Mouse (Mus musculus): Measurements from ENCODE around the gene Apmap.

Apmap gene

GRCm38 (mm10) chr2:150608087-150608799 lies at the start of gene Apmap:
TSS of gene Apmap (minus strand) at chr2:150608567.
- DNase-seq (ENCODE audit: low read depth, low spot score), result peak; percentile 93

GRCm38 (mm10) chr2:150656975-150657768 lies 48.8 kb upstream of the Apmap start:
- DNase-seq (ENCODE audit: low read depth, low spot score), result no peak

GRCm38 (mm10) chr2:150656112-150656511 lies 47.7 kb upstream of the Apmap start:
- no peak for DNase-seq (ENCODE audit: low read depth, low spot score)

- no peak for DNase-seq (ENCODE audit: low read depth, low spot score)
These were observed 46.9 kb upstream of the Apmap start for GRCm38 (mm10) chr2:150655290-150655689.

DNA sequence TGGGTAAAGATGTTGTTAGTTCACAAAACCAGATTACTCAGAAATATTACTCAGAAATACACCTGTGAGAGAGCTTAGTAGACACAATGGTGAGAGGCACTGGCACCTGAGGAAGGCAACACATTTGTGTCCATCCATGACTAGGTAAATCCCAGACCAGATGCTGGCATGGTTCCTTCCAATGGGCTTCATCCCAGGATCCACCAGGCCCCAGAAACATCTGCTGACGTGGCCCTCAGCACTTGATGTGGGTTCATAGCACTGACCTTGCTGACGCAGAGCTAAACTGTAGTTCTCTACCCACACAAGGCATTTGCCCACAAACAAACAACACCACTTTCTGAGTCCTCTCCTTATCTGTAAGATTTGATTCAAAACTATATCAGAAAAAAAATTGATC lies 46.4 kb upstream of the Apmap start:
- DNase-seq (ENCODE audit: low read depth, low spot score), result no peak

DNA sequence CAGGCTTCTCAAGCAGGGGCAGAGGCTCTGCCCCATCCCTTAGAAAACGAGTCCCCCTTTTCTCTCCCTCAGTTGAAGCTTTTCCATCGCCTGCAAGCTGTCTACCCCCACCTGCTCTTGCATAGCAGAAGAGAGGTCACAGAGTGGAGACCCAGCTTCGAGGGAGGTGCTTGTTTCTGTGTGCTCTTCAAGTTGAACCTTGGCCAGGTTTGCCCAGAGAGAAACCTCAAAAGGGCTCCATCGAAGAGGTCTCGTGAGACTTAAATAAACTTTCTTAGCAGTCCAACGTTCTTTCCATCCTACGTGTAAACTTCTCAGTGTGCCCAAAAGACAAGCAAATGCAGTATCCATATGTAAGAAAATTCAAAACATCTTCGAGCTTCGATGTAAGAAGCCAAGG lies 43.0 kb upstream of the Apmap start:
- no peak for DNase-seq (ENCODE audit: low read depth, low spot score)

- DNase-seq (ENCODE audit: low read depth, low spot score), result no peak
These were observed 42.2 kb upstream of the Apmap start for GRCm38 (mm10) chr2:150650511-150651074.

DNA sequence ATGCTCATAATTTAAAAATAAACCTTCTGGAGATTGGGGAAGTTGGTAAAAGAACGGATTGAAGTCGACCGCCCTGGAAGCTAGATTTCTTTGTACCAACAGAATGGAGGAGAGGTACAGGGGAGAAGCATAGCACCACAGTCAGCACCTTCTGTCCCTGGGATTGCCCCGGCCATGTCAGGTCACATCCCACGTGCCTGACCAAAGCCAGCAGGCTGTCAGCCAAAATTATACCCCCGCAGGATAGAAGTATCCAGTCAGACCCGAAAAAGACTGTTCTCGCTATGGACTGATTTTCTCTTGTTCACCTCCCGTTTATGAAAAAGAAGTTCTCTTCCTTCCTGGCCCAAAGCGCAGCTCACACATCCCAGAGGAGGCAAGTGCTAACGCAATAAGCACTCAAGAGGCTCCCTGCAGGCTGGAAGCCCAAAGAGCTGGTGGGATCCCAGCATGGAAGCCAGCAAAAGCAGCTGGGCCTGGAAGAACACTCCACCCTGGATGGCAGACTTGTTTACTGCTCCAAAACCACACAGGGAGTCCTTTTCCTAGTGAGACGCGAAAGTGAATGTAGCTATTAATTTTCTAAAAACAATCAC lies 40.0 kb upstream of the Apmap start:
- DNase-seq (ENCODE audit: low read depth, low spot score), result no peak

- no peak for DNase-seq (ENCODE audit: low read depth, low spot score)
These were observed 39.4 kb upstream of the Apmap start for GRCm38 (mm10) chr2:150647681-150648299.

DNA sequence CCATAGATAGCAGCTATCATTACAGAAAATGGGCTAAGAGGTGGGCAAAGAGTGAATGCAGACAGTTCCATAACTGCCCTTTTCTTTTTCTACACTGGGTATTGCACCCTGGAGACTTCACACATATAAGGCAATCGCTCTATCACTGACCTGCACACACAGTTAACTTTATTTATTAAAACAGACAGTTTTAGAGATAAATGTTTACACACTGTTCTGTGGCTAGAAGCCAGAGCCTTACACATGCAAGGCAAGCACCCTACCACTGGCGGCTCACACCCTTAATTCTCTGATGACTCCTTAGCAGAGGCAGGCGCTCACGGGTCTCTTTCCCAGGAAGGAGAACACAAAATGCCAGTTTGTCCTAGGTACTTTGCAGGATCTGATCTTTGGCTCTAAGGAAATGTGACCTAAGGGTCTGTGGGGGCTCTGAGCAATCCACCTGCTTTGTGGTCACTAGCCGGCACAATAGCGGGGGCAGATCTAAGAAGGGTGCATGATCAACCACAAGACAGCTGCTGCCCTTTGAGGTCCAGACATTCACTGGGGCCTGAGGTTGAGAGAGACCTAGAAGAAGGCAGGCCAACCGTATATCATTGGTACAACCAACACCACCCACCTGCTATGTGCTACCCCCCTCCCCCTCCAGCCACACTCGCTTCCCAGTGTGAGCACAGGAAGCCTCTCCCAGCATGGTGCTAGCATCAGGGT lies 38.2 kb upstream of the Apmap start:
- DNase-seq (ENCODE audit: low read depth, low spot score), result no peak

GRCm38 (mm10) chr2:150645225-150645624 lies 36.9 kb upstream of the Apmap start:
- no peak for DNase-seq (ENCODE audit: low read depth, low spot score)

DNA sequence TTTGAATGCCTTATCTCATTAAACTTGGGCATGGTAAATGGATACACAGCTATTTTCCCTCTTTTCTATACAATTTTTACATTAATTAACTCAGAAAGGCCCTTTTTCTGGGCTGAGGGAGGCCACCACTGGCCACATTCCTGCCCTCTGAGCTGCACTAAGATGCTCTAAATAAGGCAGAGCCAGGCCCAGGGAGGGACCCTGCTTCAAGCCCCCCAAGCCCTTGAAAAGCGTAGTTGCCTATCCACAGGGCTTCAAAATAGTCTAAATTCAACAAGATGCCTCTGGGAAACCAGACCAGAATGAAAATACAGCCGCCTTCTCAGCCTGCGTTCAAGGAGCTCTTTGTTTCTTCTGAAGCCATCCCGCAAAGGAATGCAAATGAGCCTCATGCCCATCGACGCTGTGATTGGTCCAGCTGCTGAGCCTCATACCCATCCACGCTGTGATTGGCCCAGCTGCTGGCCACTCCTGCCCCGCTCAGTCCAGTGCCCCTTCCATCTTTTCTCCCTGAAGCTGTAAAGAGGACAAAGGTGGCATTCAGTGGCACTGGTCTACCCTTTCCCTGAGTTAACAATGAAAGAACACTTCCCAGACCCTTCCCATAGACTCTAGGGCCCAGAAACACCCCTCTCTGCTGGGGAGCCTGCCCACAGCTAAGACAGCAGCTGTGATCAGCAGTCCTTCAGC lies 35.5 kb upstream of the Apmap start:
- DNase-seq (ENCODE audit: low read depth, low spot score), result no peak

DNA sequence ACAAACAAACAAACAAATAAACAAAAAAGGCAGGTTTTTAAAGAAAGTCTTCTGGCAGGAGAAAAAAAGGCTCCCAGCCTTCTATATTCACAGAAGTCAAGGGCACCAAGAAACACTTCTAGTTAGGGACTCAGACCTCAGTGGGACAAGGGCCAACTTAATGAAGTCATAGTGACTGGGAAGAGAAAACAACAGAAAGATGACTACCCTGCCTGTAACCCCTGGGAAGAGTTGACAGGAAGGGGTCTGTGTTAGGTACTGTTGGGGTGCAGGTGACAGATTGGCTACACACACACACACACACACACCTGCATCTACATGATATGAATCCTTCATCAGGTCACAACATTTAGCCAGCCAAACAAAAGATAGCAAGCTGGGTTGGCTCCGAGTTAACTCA lies 34.8 kb upstream of the Apmap start:
- DNase-seq (ENCODE audit: low read depth, low spot score), result no peak

GRCm38 (mm10) chr2:150638370-150638733 lies 30.0 kb upstream of the Apmap start:
- DNase-seq (ENCODE audit: low read depth, low spot score), result no peak

DNA sequence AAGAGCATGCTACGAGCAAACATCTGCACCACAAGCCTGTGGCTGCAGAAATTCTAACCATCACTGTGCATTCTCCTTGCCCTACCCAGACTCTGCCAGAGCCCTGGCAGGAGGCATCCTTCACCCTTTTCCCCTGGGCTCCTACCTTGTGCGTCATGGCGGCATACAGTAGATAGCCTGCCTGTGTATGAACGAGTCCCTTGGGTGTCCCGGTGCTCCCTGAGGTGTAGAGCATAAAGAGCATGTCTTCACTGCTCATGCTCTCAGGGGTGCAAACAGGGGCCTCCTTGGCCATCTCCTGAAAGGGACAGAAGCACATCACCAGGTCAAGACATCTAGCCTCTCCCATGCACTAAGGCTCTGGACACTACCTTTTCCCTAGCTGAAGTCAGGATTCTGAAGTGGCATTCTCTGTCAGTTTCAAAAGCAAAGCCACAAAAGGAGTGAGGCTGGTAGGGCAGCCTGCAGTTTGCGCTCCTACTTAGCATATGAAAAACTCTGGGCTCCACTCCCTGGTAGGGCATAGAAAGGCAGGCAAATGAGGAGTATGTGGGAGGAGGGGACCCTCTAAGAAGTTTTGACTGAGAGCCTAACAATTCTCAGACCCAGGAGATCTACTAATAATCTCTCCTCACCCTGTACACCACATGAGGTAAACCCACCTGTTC lies 29.5 kb upstream of the Apmap start:
- DNase-seq (ENCODE audit: low read depth, low spot score), result no peak

GRCm38 (mm10) chr2:150635877-150636446 lies 27.6 kb upstream of the Apmap start:
- DNase-seq (ENCODE audit: low read depth, low spot score), result no peak

GRCm38 (mm10) chr2:150629255-150629654 lies 20.9 kb upstream of the Apmap start:
- DNase-seq (ENCODE audit: low read depth, low spot score), result no peak

DNA sequence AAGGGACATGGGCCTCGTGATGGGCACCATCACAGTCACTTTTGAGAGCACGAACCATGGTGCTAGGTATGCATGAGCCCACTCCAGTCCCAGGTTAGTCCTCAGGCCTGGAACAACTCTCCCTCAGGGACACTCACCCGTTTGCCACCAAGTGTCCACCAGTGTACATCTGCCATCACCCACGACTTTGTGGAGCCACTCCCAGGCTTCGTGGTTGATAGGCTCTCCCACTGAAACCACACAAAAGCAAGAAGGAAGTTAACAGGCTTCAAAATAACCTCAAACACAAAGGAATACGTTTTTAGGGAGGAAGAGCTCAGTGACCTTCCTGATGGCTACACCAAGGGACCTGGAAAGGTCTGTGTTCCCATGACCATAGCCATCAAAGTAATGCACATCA lies 18.8 kb upstream of the Apmap start:
- no peak for DNase-seq (ENCODE audit: low read depth, low spot score)

DNA sequence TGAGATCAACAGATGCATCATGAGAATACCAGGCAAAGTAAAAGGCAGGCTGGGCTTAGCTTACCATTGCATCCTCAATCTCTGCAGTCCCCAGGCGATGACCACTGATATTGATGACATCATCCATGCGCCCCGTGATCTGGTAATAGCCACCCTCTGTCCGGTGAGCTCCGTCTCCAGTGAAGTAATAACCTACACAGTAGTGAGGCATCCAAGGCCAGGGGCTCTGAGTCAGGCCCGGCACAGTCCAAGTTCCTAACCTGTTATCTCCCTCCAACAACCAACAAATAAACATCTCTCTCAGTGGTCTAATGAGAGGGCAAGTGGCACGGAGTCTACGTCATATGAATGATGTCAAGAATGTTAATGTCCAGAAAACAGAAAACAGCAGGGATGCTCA lies 16.6 kb upstream of the Apmap start:
- no peak for DNase-seq (ENCODE audit: low read depth, low spot score)

DNA sequence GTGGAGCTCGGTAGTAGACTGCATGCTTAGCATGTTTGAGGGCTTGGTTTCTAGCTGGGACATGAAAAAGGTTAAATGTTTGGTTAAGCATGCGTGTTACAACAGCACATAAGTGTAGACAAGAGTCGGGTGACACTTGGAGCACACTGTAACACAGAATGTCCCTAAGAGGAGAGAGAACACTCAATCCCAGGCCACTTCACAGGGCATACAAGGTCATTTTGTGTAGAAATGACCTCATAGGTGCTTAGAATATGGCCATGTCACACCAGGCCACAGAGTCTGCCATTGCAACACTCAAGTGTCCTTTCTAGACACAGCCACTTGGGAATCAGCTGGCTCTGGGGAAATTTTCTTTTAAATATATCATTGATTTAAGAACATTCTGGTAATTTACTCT lies 15.6 kb upstream of the Apmap start:
- no peak for DNase-seq (ENCODE audit: low read depth, low spot score)
